Mouse (Mus musculus) forebrain, embryonic 16.5 days (tissue): ENCODE results near the gene Tanc1. TPM values are rescaled to one million over a fixed set of nuclear protein-coding genes. Genes with fewer than 3 reads are reported as not detected.

Experiments
- ATAC-seq: fragments of 200-750 bp; cut with Nextera tagmentation; 2 replicates; pipeline ENCODE4 v1.8.0; 2017; ENCODE audit warnings: mild to moderate bottlenecking, moderate library complexity
- H3K27ac ChIP-seq: fragments of 300-500 bp; sonication (generic); 2 replicates; pipeline ENCODE4 v1.5.1; 2014; ENCODE audit warnings: low read length, control low read depth
- H3K27me3 ChIP-seq: fragments of 300-500 bp; sonication (generic); replicated peaks from 2 replicates; pipeline ENCODE4 v1.6.1; 2014; ENCODE audit warnings: low read length; ENCODE audit not compliant: control insufficient read depth, insufficient read depth
- H3K36me3 ChIP-seq: fragments of 300-500 bp; sonication (generic); 2 replicates; pipeline ENCODE4 v1.6.1; 2014; ENCODE audit not compliant: control insufficient read depth, insufficient read depth
- H3K4me1 ChIP-seq: fragments of 300-500 bp; sonication (generic); replicated peaks from 2 replicates; pipeline ENCODE4 v1.6.1; 2014; ENCODE audit warnings: low read length; ENCODE audit not compliant: control insufficient read depth, insufficient read depth
- H3K4me2 ChIP-seq: fragments of 300-500 bp; sonication (generic); 2 replicates; pipeline ENCODE4 v1.6.1; 2014; ENCODE audit warnings: mild to moderate bottlenecking, low read length, control low read depth
- H3K4me3 ChIP-seq: fragments of 300-500 bp; sonication (generic); replicated peaks from 2 replicates; pipeline ENCODE4 v1.5.1; 2014; ENCODE audit warnings: mild to moderate bottlenecking, low read length, control low read depth
- H3K9ac ChIP-seq: fragments of 300-500 bp; sonication (generic); replicated peaks from 2 replicates; pipeline ENCODE4 v1.6.1; 2014; ENCODE audit warnings: low read depth, low read length, control low read depth
- H3K9me3 ChIP-seq: fragments of 300-500 bp; sonication (generic); 2 replicates; pipeline ENCODE4 v1.6.1; 2016; ENCODE audit warnings: low read length; ENCODE audit not compliant: control insufficient read depth
- WGBS: fragments of 180-500 bp; shearing (Covaris S2); extraction: QIAGEN DNeasy Blood & Tissue Kit; methylation state at CpG from one replicate; pipeline ENCODE4 v1.1.7; 2014; 5-methylcytosine and 5-hydroxymethylcytosine counted together
- polyA plus RNA-seq: library from polyadenylated mRNA; unstranded; fragments of >200 nt; fragmentation: Nextera tagmentation; extraction: Ambion mirVana; gene quantifications from 2 replicates; pipeline ENCODE4 v1.2.1, GENCODE M21; 2015

Tanc1 gene
- polyA plus RNA-seq, 1 experiment from 2014 or later, result 10.7 TPM

GRCm38 (mm10) chr2:59828777-59829508, 217.1 kb downstream of the Tanc1 start:
- H3K27ac ChIP-seq, result no peak overlapping the region
- WGBS, result 11% methylated on average over 14 of the region's 14 CpGs
- H3K9ac ChIP-seq, result no peak overlapping the region
- ATAC-seq, result peak; percentile 39; the same call in 1 of the 2 replicates
- no peaks in the 10 kb centered on the region for H3K36me3 ChIP-seq
- H3K4me2 ChIP-seq, result no peak overlapping the region
- H3K4me1 ChIP-seq, result peaks cover 24% of the 10 kb centered on the region
- no peaks in the 10 kb centered on the region for H3K9me3 ChIP-seq
- no peak overlapping the region for H3K4me3 ChIP-seq
- no peaks in the 10 kb centered on the region for H3K27me3 ChIP-seq

- 81% methylated on average over 7 of the region's 7 CpGs for WGBS
- Histone ChIP-seq H3K27me3 (no peaks in the 10 kb centered on the region), H3K4me3 (no peak overlapping the region), H3K36me3 (no peaks in the 10 kb centered on the region), H3K4me2 (no peak overlapping the region), H3K27ac (no peak overlapping the region), H3K9me3 (no peaks in the 10 kb centered on the region), H3K9ac (no peak overlapping the region), H3K4me1 (peaks cover 24% of the 10 kb centered on the region)
- ATAC-seq, result 0 out of 2 replicates have a peak, but pooled peaks have one; percentile 11
Observed at GRCm38 (mm10) chr2:59829718-59830117, 217.9 kb downstream of the Tanc1 start.

- Histone ChIP-seq H3K4me2 (no peak overlapping the region), H3K36me3 (no peaks in the 10 kb centered on the region), H3K9me3 (no peaks in the 10 kb centered on the region), H3K27ac (no peak overlapping the region), H3K4me1 (peaks cover 24% of the 10 kb centered on the region), H3K4me3 (no peak overlapping the region), H3K27me3 (no peaks in the 10 kb centered on the region), H3K9ac (no peak overlapping the region)
- WGBS, result 23% methylated on average over 9 of the region's 9 CpGs
- ATAC-seq, result peak; percentile 23; the same call in 1 of the 2 replicates
Observed at GRCm38 (mm10) chr2:59830151-59830550, 218.3 kb downstream of the Tanc1 start.

- no peaks in the 10 kb centered on the region for H3K27me3 ChIP-seq
- H3K36me3 ChIP-seq, result no peaks in the 10 kb centered on the region
- H3K4me1 ChIP-seq, result peaks cover 24% of the 10 kb centered on the region
- ATAC-seq, result no peak
- H3K4me2 ChIP-seq, result no peak overlapping the region
- no peak overlapping the region for H3K9ac ChIP-seq
- no peak overlapping the region for H3K4me3 ChIP-seq
- 88% methylated on average over 5 of the region's 5 CpGs for WGBS
- H3K9me3 ChIP-seq, result no peaks in the 10 kb centered on the region
- no peak overlapping the region for H3K27ac ChIP-seq
Observed at GRCm38 (mm10) chr2:59830940-59831339, 219.1 kb downstream of the Tanc1 start.

- WGBS, result 74% methylated on average over 7 of the region's 7 CpGs
- H3K36me3 ChIP-seq, result no peaks in the 10 kb centered on the region
Observed at GRCm38 (mm10) chr2:59831831-59832230, 220.0 kb downstream of the Tanc1 start.

GRCm38 (mm10) chr2:59838825-59839224, 227.0 kb downstream of the Tanc1 start:
- ATAC-seq, result no peak
- Histone ChIP-seq H3K4me2 (no peak overlapping the region), H3K4me1 (no peaks in the 10 kb centered on the region), H3K36me3 (no peaks in the 10 kb centered on the region), H3K27me3 (no peaks in the 10 kb centered on the region), H3K9me3 (no peaks in the 10 kb centered on the region), H3K27ac (no peak overlapping the region), H3K9ac (no peak overlapping the region), H3K4me3 (no peak overlapping the region)
- WGBS, result 90% methylated on average over 8 of the region's 8 CpGs

More at GRCm38 (mm10) chr2:59831831-59832230, 220.0 kb downstream of the Tanc1 start:
- Histone ChIP-seq H3K27ac (no peak overlapping the region), H3K9ac (no peak overlapping the region), H3K4me2 (no peak overlapping the region), H3K4me1 (peaks cover 24% of the 10 kb centered on the region), H3K9me3 (no peaks in the 10 kb centered on the region), H3K4me3 (no peak overlapping the region), H3K27me3 (no peaks in the 10 kb centered on the region)
- ATAC-seq, result no peak

GRCm38 (mm10) chr2:59839755-59840154, 227.9 kb downstream of the Tanc1 start:
- no peaks in the 10 kb centered on the region for H3K9me3 ChIP-seq
- no peaks in the 10 kb centered on the region for H3K36me3 ChIP-seq
- H3K4me3 ChIP-seq, result no peak overlapping the region
- H3K27ac ChIP-seq, result no peak overlapping the region
- H3K4me2 ChIP-seq, result no peak overlapping the region
- H3K9ac ChIP-seq, result no peak overlapping the region
- ATAC-seq, result no peak
- H3K27me3 ChIP-seq, result no peaks in the 10 kb centered on the region
- H3K4me1 ChIP-seq, result no peaks in the 10 kb centered on the region
- 63% methylated on average over 2 of the region's 2 CpGs for WGBS

GRCm38 (mm10) chr2:59840191-59840590, 228.3 kb downstream of the Tanc1 start:
- WGBS, result 27% methylated on average over 4 of the region's 4 CpGs

GRCm38 (mm10) chr2:59841189-59841939, 229.5 kb downstream of the Tanc1 start:
- no peaks in the 10 kb centered on the region for H3K27me3 ChIP-seq
- no peak for ATAC-seq
- no peak overlapping the region for H3K27ac ChIP-seq

More at GRCm38 (mm10) chr2:59840191-59840590, 228.3 kb downstream of the Tanc1 start:
- no peak overlapping the region for H3K4me3 ChIP-seq
- H3K9me3 ChIP-seq, result no peaks in the 10 kb centered on the region
- no peaks in the 10 kb centered on the region for H3K4me1 ChIP-seq
- H3K36me3 ChIP-seq, result no peaks in the 10 kb centered on the region
- no peak overlapping the region for H3K27ac ChIP-seq
- no peak overlapping the region for H3K9ac ChIP-seq
- H3K27me3 ChIP-seq, result no peaks in the 10 kb centered on the region
- no peak for ATAC-seq
- H3K4me2 ChIP-seq, result no peak overlapping the region

More at GRCm38 (mm10) chr2:59841189-59841939, 229.5 kb downstream of the Tanc1 start:
- no peaks in the 10 kb centered on the region for H3K36me3 ChIP-seq
- no peaks in the 10 kb centered on the region for H3K4me1 ChIP-seq
- no peaks in the 10 kb centered on the region for H3K9me3 ChIP-seq
- no peak overlapping the region for H3K9ac ChIP-seq
- WGBS, result 82% methylated on average over 10 of the region's 12 CpGs
- H3K4me2 ChIP-seq, result no peak overlapping the region
- no peak overlapping the region for H3K4me3 ChIP-seq
